Mouse (Mus musculus) limb, embryonic 14.5 days (tissue): Measurements from ENCODE around the gene Cenpb. TPM values are rescaled to one million over a fixed set of nuclear protein-coding genes. Genes with fewer than 3 reads are reported as not detected.

ENCODE experiments used
- ATAC-seq: fragments of 200-750 bp; cut with Nextera tagmentation; 2 replicates; pipeline ENCODE4 v1.8.0; 2017; ENCODE audit warnings: low read depth, moderate number of reproducible peaks, moderate TSS enrichment; ENCODE audit not compliant: low FRiP score
- DNase-seq: peaks from one replicate; pipeline ENCODE4 v3.0.0-alpha.2; 2015; ENCODE audit warnings: low spot score
- H3K27ac ChIP-seq: fragments of 300-500 bp; sonication (generic); replicated peaks from 2 replicates; pipeline ENCODE4 v1.5.1; 2014; ENCODE audit warnings: low read depth, mild to moderate bottlenecking, low read length, moderate library complexity, mixed read lengths
- H3K27me3 ChIP-seq: fragments of 300-500 bp; sonication (generic); 2 replicates; pipeline ENCODE4 v1.6.1; 2014; ENCODE audit warnings: low read length, mixed read lengths; ENCODE audit not compliant: control insufficient read depth, insufficient read depth
- H3K36me3 ChIP-seq: fragments of 300-500 bp; sonication (generic); 2 replicates; pipeline ENCODE4 v1.6.1; 2014; ENCODE audit warnings: mild to moderate bottlenecking, low read length, moderate library complexity, mixed read lengths; ENCODE audit not compliant: control insufficient read depth, insufficient read depth
- H3K4me1 ChIP-seq: fragments of 300-500 bp; sonication (generic); 2 replicates; pipeline ENCODE4 v1.6.1; 2014; ENCODE audit warnings: antibody characterized with exemption, low read length, mixed read lengths; ENCODE audit not compliant: control insufficient read depth, insufficient read depth
- H3K4me2 ChIP-seq: fragments of 300-500 bp; sonication (generic); replicated peaks from 2 replicates; pipeline ENCODE4 v1.6.1; 2014; ENCODE audit warnings: low read depth, mild to moderate bottlenecking, low read length, moderate library complexity; ENCODE audit not compliant: severe bottlenecking
- H3K4me3 ChIP-seq: fragments of 300-500 bp; sonication (generic); replicated peaks from 2 replicates; pipeline ENCODE4 v1.5.1; 2014; ENCODE audit warnings: low read length
- H3K9ac ChIP-seq: fragments of 300-500 bp; sonication (generic); 2 replicates; pipeline ENCODE4 v1.6.1; 2014; ENCODE audit warnings: mild to moderate bottlenecking, low read depth, low read length, moderate library complexity; ENCODE audit not compliant: severe bottlenecking
- H3K9me3 ChIP-seq: fragments of 300-500 bp; sonication (generic); 2 replicates; pipeline ENCODE4 v1.6.1; 2016; ENCODE audit warnings: low read length; ENCODE audit not compliant: control insufficient read depth
- POLR2A ChIP-seq: fragments of 200-500 bp; IDR thresholded peaks from 2 replicates; pipeline ENCODE4 v1.8.0; 2012; ENCODE audit warnings: inconsistent platforms, mild to moderate bottlenecking, moderate library complexity, borderline replicate concordance; ENCODE audit not compliant: insufficient read depth, insufficient read length; ENCODE audit errors: extremely low read depth
- WGBS: fragments of 180-500 bp; shearing (Covaris S2); extraction: QIAGEN DNeasy Blood & Tissue Kit; methylation state at CpG from one replicate; pipeline ENCODE4 v1.1.7; 2014; 5-methylcytosine and 5-hydroxymethylcytosine counted together
- polyA plus RNA-seq, 2 experiments: library from polyadenylated mRNA; depleted of rRNA in 1 of 2; stranded (reverse) in 1 of 2; unstranded in 1 of 2; fragments of >200 nt; fragmentation: Nextera tagmentation in 1 of 2; extraction: Ambion mirVana in 1 of 2; gene quantifications; 2 replicates each; pipeline versions ENCODE4 v1.2.1 to v1.2.3; 2012 to 2014

The Cenpb gene
- polyA plus RNA-seq, 2 experiments = 9.2 to 48.3 TPM

GRCm38 (mm10) chr2:131209969-131210792, 30.3 kb upstream of the Cenpb start:
- ATAC-seq (peak; percentile 97), DNase-seq (peak; percentile 93)
- no peaks in the 10 kb centered on the region for H3K27me3 ChIP-seq
- H3K4me3 ChIP-seq = peak overlapping the region; percentile 55
- peak overlapping the region; percentile 82 for H3K27ac ChIP-seq
- peaks cover 7% of the 10 kb centered on the region for H3K4me1 ChIP-seq
- peaks cover 8% of the 10 kb centered on the region; the same call in 1 of the 2 replicates for H3K36me3 ChIP-seq
- peak overlapping the region; percentile 65 for H3K4me2 ChIP-seq
- 2% methylated on average over 50 of the region's 50 CpGs for WGBS
- H3K9me3 ChIP-seq = no peaks in the 10 kb centered on the region
- TF ChIP-seq POLR2A = peak; percentile 10; the same call in 1 of the 2 replicates
- peak overlapping the region; percentile 71 for H3K9ac ChIP-seq

- Histone ChIP-seq H3K4me3 (peak overlapping the region; percentile 55), H3K4me1 (peaks cover 16% of the 10 kb centered on the region), H3K4me2 (peak overlapping the region; percentile 65; the same call in 1 of the 2 replicates), H3K27me3 (no peaks in the 10 kb centered on the region), H3K9ac (peak overlapping the region; percentile 71), H3K27ac (peak overlapping the region; percentile 82), H3K9me3 (no peaks in the 10 kb centered on the region), H3K36me3 (peaks cover 8% of the 10 kb centered on the region; the same call in 1 of the 2 replicates)
- no peak for ATAC-seq
- 82% methylated on average over 4 of the region's 4 CpGs for WGBS
- DNase-seq = no peak
- no peak for TF ChIP-seq POLR2A
These were observed 29.4 kb upstream of the Cenpb start for GRCm38 (mm10) chr2:131209125-131209795.

GRCm38 (mm10) chr2:131208356-131208755, 28.5 kb upstream of the Cenpb start:
- DNase-seq = no peak
- H3K27me3 ChIP-seq = no peaks in the 10 kb centered on the region
- no peak overlapping the region for H3K4me2 ChIP-seq
- no peak overlapping the region for H3K27ac ChIP-seq
- no peaks in the 10 kb centered on the region for H3K9me3 ChIP-seq
- 94% methylated on average over 2 of the region's 2 CpGs for WGBS
- no peak for ATAC-seq
- H3K36me3 ChIP-seq = peaks cover 5% of the 10 kb centered on the region; the same call in 1 of the 2 replicates
- H3K4me1 ChIP-seq = peaks cover 16% of the 10 kb centered on the region
- TF ChIP-seq POLR2A = no peak
- H3K4me3 ChIP-seq = no peak overlapping the region
- H3K9ac ChIP-seq = no peak overlapping the region

GRCm38 (mm10) chr2:131206778-131207177, 26.9 kb upstream of the Cenpb start, which contains the start of gene Ap5s1:
TSS of gene Ap5s1 (plus strand) at chr2:131207078.
- H3K27me3 ChIP-seq = no peaks in the 10 kb centered on the region
- WGBS = 77% methylated on average over 4 of the region's 4 CpGs
- H3K36me3 ChIP-seq = no peaks in the 10 kb centered on the region
- no peak within 1 kb of the TSS for H3K27ac ChIP-seq
- no peak within 1 kb of the TSS for H3K4me2 ChIP-seq
- ATAC-seq (no peak), DNase-seq (no peak)
- H3K9ac ChIP-seq = no peak within 1 kb of the TSS
- no peak within 1 kb of the TSS for H3K4me3 ChIP-seq
- H3K9me3 ChIP-seq = no peaks in the 10 kb centered on the region
- H3K4me1 ChIP-seq = peaks cover 16% of the 10 kb centered on the region
- TF ChIP-seq POLR2A = no peak

- H3K4me2 ChIP-seq = no peak overlapping the region
- no peak overlapping the region for H3K27ac ChIP-seq
- DNase-seq (no peak), ATAC-seq (no peak)
- WGBS = 82% methylated on average over 8 of the region's 8 CpGs
- H3K4me1 ChIP-seq = peaks cover 11% of the 10 kb centered on the region
- no peak for TF ChIP-seq POLR2A
- H3K36me3 ChIP-seq = no peaks in the 10 kb centered on the region
- no peak overlapping the region for H3K9ac ChIP-seq
- H3K4me3 ChIP-seq = no peak overlapping the region
- no peaks in the 10 kb centered on the region for H3K9me3 ChIP-seq
- H3K27me3 ChIP-seq = no peaks in the 10 kb centered on the region
These were observed 25.8 kb upstream of the Cenpb start for GRCm38 (mm10) chr2:131205521-131206182.
